Mouse (Mus musculus): ENCODE measurements around the gene Slc17a6. TPM values are rescaled to one million over a fixed set of nuclear protein-coding genes. Genes with fewer than 3 reads are reported as not detected.
"Not testable (repeated sequence)": the region's sequence is repeated elsewhere in the genome, so short reads cannot be mapped to it uniquely, and the experiment has no call there.

Gene Slc17a6
- polyA plus RNA-seq, 1 experiment from 2014 or later, result 0.09 TPM

DNA sequence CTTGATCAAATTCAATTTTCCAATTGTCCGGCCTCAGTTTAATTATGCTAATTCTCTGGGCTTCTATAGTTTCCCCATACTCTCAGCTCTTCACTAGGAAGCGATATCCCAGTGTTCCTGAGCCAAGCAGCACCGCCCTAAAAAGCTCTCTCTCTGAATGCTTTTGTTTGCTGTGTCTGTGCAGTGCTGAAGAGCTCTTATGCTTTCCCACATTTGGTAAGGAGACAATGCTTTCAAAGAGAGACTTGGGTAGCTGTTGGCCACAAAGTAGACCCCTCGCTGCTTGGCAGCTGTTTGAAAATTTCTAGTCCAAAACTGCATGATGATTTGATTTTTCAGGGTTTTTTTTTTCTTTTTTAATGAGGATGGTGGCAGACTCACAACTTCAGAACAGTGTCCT, 72.6 kb downstream of the Slc17a6 start:
- Histone ChIP-seq H3K4me1 (no peaks in the 10 kb centered on the region), H3K9ac (no peak overlapping the region), H3K4me2 (no peak overlapping the region), H3K4me3 (no peak overlapping the region), H3K36me3 (no peaks in the 10 kb centered on the region), H3K27me3 (replicated peaks) (no peaks in the 10 kb centered on the region), H3K9me3 (no peaks in the 10 kb centered on the region), H3K27ac (replicated peaks) (no peak overlapping the region)
- WGBS, result 67% methylated on average over 4 of the region's 4 CpGs
- ATAC-seq (ENCODE audit: extremely low read depth, insufficient number of reproducible peaks, low FRiP score, low TSS enrichment), result no peak

DNA sequence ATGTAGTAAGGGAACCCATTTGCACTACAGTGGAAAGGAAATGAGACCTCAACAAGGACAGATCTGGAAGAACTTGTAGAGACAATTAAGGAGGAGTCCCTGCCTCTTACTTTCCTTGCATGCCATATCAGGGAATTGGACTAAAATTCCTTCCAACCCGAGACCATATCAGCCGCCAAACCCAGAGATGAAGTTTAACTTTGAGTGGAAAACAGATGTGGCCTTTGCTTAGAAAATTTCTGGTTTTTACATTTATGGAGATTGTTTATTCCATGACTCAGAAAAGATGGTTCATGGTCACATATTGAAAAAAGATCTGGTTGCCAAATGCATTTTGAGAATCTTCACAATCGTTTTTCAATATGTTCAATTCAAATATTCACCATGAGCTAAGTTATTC, 87.7 kb downstream of the Slc17a6 start:
- no peak for ATAC-seq (ENCODE audit: extremely low read depth, insufficient number of reproducible peaks, low FRiP score, low TSS enrichment)
- Histone ChIP-seq H3K9me3 (no peaks in the 10 kb centered on the region), H3K9ac (no peak overlapping the region), H3K36me3 (no peaks in the 10 kb centered on the region), H3K4me2 (no peak overlapping the region), H3K27ac (replicated peaks) (no peak overlapping the region), H3K4me1 (no peaks in the 10 kb centered on the region), H3K27me3 (replicated peaks) (no peaks in the 10 kb centered on the region), H3K4me3 (no peak overlapping the region)
- WGBS, result 57% methylated on average over 3 of the region's 3 CpGs

DNA sequence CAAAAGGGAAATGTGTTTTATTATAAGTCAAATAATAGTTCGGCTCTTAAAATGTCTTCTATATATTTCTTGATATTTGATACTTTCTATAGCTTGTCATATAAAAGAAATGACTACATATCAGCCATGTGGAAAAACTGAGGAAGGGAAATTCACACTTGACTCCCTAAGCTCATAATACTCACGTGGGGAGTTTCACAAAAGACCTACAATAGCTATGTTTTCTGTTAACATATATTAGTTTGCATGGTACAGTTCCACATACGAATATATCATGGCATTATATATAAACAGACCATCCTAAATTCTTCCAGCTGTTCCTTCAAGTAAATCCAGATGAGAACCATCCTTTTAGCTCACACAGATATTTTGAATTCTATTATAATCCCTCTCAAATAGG, 88.5 kb downstream of the Slc17a6 start:
- not testable (repeated sequence) for H3K27ac ChIP-seq (replicated peaks); H3K4me3 ChIP-seq; H3K4me1 ChIP-seq; H3K9me3 ChIP-seq; ATAC-seq (ENCODE audit: extremely low read depth, insufficient number of reproducible peaks, low FRiP score, low TSS enrichment); H3K27me3 ChIP-seq (replicated peaks); H3K36me3 ChIP-seq; H3K9ac ChIP-seq; H3K4me2 ChIP-seq
- WGBS, result 69% methylated on average over 3 of the region's 3 CpGs

DNA sequence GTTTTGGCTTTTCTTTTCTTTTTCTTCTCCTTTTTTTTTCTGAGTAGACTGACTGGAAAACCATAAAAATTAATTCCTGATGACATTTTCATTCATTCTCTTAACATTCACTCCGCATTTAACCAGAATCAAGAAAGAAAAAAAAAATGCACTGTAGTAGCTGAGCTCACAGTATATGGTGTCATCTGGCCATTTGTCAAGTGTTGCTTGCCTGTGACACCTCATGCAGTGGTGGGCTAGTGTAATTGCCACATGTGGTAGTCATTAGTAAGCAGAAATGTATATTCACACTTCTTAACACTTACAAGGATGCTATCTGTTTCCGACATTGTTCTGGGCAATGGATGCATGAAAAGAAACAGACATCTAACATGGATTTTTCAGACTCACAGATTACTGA, 94.0 kb downstream of the Slc17a6 start:
- Histone ChIP-seq H3K27ac (replicated peaks) (no peak overlapping the region), H3K4me1 (no peaks in the 10 kb centered on the region), H3K4me2 (no peak overlapping the region), H3K9me3 (no peaks in the 10 kb centered on the region), H3K27me3 (replicated peaks) (no peaks in the 10 kb centered on the region), H3K9ac (no peak overlapping the region), H3K4me3 (no peak overlapping the region), H3K36me3 (no peaks in the 10 kb centered on the region)
- WGBS, result 66% methylated on average over 2 of the region's 2 CpGs
- ATAC-seq (ENCODE audit: extremely low read depth, insufficient number of reproducible peaks, low FRiP score, low TSS enrichment), result no peak

Other genes starting within 250 kb of the Slc17a6 start
- 0.46 and 0.47 TPM in 2 replicates for gene Ano5, start 111.0 kb upstream of the Slc17a6 start, polyA plus RNA-seq (2015; fragmentation: Nextera tagmentation; extraction: Ambion mirVana)
- gene Gas2, start 240.0 kb downstream of the Slc17a6 start, polyA plus RNA-seq (2015; fragmentation: Nextera tagmentation; extraction: Ambion mirVana), result 7.6 and 8.7 TPM in 2 replicates
- 4.9 and 5.9 TPM in 2 replicates for gene Fancf, start 240.3 kb downstream of the Slc17a6 start, polyA plus RNA-seq (2015; fragmentation: Nextera tagmentation; extraction: Ambion mirVana)

All from heart, embryonic 13.5 days (tissue).